Mouse (Mus musculus) gastrocnemius, postnatal 36 days (tissue): ENCODE measurements around the gene Apoc1. TPM values are rescaled to one million over a fixed set of nuclear protein-coding genes. Genes with fewer than 3 reads are reported as not detected.

Experiments
- DNase-seq, 2 experiments: peaks; one replicate each; pipeline ENCODE4 v3.0.0; 2022
- intact Hi-C: fragments of 180-260 bp; cut with DNase I; formaldehyde crosslinking; loops from one replicate; pipeline ENCODE4 v1.15.1; 2025
- total RNA-seq, 2 experiments: library from RNA; stranded (reverse); gene quantifications; 2 replicates each; pipeline ENCODE4 v1.2.3; 2021

Gene Apoc1
- total RNA-seq, 2 experiments from 2014 or later: 0.94 to 1.4 TPM

DNA sequence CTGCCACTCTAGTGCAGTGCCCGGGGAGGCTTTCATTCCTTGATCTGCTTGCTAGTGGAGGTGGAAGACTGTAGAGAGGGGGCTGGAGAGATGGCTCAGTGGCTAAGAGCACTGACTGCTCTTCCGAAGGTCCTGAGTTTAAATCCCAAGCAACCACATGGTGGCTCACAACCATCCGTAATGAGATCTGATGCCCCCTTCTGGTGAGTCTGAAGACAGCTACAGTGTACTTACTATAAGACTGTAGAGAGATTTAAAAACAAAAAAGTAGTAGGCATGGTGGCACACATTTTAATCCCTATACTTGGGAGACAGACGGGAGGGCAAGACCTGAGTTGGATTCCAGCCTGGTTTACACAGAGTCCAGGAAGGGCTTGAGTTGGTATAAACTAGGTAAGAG, 20.0 kb upstream of the Apoc1 start:
- intact Hi-C loops: loop anchor here (2.0 kb wide), 1 partner anchor 44 kb away; no protein-coding TSS in a partner anchor
- no peak for DNase-seq

DNA sequence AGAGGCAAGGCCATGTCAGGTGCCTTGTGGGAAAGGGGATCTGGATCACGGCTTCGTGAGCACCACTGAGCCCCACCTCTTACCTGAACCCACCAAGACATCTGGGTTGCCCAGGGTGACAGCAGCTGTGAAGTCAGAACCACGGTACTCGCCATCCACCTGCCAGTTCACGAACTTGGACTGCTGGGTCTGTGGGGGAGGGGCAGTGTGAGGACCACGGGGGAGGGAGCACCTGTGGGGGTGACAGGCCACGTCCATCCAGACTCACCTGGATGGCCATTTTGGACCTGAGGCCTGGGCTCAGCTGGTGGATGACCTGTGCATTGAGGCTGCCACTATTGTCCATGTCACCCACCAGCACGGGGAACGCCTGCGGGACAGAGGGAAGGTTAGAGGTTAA, 18.2 kb upstream of the Apoc1 start:
- DNase-seq: no peak
- intact Hi-C loops: no loop called here

DNA sequence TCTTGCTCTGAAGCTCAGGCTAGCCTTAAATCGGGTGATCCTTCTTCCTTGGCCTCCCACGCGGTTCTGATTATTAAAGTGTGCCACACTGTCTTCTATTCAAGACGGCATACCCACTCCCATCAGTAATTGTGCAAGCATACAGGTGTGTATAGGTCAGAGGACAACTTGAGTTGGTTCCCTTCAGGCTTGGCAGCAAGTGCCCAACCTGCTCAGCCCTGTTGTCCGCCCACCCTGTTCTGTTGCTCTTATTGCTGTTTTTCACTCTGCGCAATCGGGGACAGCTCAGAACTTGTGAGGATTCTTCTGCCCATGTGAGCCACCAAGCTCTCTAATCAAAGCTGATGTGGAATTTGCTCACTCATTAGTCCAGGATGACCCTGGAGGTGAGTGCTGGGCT, 12.8 kb upstream of the Apoc1 start:
- no peak for DNase-seq
- intact Hi-C loops: no loop called here

DNA sequence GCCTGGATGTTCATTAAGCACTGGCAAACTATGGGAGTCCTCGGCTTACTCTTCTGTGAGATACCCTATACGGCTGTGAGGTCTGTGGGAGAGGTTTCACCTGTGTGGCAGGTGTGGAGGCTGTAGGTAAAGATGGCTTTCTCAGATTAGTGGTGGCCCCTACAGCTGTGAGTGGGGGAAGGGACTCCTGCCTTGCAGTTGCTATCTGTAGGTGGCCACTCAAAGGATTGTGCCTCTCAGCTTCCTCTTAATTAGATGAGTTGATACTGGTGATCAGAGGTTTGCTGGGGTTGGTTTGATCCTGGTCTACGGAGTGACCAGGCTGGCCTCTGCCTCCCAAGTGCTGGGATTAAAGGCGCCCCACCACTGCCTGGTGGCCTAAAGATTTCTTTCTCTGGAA, 12.0 kb upstream of the Apoc1 start:
- no peak for DNase-seq
- intact Hi-C loops: no loop called here

DNA sequence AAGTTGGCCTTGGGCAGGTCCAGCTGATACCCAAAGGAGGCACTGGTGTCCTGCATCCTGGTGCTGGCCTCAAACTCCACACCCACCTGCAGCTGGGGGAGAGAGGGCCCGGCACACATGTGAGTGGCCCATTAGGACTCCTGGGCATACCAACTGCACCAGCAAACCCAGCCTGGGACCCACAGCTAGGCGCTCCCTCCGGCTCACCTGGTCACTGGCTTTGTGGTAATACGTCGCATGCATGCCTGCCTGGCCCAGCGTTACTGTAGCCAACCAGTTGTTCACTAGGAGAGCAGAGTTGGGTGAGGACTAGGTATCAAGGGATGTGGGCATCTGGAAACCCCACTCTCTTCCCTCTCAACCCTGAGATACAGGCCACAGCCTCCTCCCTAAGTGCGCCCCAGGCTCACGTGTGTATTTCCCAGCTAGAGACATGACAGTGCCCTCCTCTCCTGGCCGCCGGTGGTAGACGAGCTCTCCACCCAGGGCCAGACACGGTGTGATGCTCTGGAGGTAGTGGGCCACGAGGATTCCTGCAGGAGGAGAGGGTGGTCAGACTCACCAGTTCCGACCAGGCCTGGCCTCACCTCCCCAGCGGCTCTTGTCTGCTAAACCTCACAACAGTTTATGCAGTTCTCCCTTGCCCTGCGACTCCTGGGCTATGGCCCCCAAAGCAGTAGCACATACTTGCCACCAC, 10.5 kb upstream of the Apoc1 start:
- DNase-seq: no peak
- intact Hi-C loops: no loop called here

DNA sequence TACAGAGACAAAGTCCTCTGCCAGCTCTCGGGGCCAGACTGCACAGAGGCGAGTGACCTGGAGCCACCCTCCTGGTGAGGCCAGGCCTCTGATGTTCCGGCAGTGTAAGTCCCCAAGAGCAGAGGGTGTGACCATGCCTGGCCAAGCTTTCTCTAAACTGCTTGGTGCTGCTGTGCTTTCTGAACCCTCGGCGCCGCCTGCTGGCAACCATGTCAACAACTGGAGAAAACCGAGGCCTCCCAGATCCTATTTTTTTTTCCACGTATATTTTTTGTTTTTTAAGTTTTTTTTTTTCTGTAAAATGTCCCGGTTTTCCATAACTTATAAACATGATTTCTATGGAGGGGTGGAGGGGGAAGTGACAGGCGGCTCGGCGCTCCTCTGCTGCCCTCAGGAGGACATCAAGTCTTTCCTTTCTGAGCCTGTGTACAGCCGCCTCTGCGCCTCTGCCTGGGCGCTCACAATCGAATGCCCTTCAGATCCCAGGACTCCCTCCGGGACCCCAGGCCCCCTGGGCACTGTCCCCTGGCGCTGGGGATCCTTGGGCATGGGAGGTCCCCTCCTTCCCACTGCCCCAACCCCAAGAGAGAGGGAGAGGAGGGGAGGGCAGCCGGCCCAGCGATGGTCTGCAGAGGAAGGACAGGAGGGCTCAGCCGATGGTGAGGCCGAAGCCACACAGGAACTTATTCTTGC, 8.8 kb upstream of the Apoc1 start:
- DNase-seq: peak; percentile 66 to 68
- intact Hi-C loops: no loop called here

DNA sequence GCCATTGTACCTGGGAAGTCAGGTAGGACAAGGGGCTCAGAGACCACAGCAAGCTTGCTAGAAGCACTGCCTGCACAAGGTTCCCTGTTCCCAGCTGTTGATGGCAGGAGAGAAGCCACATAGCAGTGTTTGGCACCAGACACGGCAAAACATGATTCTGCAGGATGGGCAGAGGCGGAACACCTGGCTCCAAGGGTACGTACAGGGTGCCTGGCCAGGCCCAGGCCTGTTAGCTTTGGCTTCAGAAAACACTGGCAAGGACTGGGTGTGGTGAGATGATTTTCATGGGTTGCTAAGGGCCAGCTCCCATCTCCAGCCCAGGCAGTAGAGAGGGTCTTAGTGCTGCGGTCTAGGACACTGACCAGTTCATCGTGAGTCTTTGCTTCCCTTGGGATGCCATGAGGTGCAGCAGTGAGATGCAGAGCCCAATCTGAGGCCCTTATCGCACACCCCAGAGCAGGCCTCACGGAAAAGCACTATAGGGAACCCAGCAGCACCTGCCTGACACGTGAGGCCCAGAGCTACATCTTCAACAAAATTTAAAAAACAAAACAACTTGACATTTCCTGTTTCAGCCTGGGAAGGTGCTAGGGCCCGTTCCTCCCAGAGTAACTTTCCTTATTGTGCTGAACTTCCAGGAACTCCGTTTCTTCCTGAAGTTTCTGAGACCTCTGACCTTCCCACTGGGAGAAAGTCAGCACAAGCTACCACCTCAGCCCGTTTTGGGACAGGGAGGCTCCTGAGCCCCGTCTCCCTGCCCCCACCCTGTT, 8.0 kb upstream of the Apoc1 start:
- no peak for DNase-seq
- intact Hi-C loops: no loop called here

DNA sequence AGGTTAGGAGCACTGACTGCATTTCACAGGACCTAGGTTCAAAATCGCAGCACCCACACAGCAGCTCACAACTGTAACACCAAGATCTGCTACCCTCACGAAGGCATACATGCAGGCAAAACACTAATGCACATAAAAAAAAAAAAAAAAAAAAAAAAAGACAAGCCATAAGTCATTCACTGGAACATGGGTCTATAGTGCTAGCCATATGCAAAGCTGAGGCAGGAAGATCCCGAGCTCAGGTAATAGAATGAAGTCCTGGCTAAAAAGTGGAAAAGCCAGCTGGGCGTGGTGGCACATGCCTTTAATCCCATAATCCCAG, 7.3 kb upstream of the Apoc1 start:
- intact Hi-C loops: no loop called here
- DNase-seq: no peak

DNA sequence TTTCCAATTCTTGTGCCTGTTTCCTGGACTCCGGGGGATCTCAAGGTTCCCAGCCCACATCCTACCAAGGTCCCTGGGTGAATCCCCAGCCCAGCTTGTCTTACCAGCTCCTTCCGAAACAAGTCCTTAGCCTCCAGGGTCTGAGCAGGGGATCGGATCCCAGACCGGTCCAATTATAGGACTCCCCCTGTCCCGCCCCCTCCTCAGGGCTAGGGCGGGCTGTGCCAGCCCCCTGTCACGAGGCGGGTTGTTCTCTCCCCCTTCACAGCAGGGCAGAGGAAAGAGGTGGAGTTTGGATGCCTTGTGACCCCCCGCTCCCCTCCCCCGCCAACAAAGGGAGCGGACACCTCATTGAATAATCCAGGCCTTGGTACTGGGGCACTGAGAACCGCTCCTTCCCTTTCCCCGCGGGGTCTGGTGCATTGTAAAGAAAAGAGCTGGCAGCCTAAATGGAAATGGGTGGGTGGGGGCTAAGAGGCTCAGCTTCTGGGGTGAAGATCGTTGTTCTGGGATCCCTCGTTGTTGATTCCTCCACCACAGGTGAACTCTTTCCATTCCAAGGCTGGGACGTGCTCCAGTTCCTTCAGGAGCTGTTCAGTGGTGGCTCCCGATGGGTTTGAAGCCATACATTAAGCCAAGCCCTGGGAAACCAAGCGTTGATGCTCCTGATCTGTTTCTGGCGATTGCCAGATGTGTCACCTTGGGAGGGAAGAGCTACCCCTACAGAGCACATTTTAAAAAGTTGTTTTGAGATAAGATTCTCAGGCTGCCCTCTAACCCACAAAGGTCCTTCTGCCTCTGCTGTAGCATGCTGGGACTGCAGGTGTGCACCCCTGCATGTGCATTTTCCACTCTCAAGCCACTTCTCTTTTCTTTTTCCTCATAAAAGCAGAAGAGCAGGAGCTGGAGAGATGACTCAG, 6.7 kb upstream of the Apoc1 start, which contains the start of gene Apoe:
Gene Apoe, minus strand, starts transcription at position 282 of the 920 bp plus-strand sequence.
- DNase-seq: peak; percentile 40 to 41
- intact Hi-C loops: no loop called here

DNA sequence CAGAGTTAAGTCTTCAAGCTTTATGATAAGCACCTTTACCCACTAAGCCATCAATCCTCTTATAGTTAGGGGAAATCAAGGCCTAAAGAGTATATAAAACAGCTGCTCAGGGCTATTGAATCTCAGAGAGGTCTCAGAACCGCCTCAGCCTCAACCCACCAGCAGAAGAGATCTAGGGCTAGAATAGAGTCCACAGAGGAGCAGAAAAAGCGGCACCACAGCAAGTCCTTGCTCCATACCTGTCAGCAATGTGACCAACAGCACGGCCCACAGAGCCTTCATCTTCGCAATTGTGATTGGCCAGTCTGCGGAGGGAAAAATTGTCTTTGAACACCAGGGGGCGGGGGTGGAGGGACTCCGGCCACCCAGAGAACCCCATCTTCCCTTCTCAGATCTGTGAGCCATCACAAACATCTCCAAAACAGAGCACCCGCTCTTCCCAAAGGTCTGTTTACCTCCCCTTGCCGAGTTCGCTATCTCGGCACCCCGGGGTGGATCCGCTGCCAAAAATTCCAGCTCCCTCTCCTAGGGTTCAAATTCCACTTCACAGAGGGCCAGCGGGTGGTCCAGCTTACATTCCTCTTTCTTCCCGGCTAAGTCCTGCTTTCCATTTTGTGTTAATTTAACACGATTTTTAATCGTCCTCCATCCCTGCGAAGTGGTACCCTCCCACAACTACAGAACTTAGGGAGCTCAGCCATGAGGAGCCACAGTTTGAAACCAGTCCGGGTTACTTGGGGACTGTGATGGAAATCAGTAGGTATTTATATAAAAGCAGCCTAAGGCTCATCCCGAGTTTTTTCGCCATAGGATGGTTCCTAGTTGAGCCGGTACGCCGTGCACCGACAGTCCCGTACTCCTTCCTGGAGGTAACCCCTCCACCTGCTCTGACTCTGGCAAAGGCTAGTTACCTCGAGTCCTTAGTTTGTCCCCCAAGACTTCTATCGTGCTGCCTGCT, 5.8 kb upstream of the Apoc1 start:
- intact Hi-C loops: no loop called here
- no peak for DNase-seq

DNA sequence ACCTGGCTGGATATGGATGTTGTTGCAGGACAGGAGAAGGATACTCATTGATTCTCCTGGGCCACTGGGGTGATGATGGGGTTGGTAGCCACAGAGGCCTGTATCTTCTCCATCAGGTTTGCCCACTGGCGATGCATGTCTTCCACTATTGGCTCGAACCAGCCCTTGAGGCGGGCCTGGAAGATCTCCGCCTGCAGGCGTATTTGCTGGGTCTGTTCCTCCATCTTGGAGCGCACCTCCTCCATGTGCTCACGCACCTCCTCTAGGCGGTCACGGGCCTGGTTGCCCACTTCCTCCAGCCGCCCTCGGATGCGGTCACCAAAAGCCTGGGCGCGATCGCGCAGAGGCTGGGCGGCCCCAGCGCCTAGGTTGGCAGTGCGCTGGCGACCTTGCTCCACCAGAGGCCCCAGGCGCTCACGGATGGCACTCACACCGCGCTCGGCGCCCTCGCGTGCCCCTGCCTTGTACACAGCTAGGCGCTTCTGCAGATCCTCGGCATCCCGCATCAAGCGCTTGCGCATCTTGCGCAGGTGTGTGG, 3.9 kb upstream of the Apoc1 start:
- DNase-seq: no peak
- intact Hi-C loops: no loop called here

DNA sequence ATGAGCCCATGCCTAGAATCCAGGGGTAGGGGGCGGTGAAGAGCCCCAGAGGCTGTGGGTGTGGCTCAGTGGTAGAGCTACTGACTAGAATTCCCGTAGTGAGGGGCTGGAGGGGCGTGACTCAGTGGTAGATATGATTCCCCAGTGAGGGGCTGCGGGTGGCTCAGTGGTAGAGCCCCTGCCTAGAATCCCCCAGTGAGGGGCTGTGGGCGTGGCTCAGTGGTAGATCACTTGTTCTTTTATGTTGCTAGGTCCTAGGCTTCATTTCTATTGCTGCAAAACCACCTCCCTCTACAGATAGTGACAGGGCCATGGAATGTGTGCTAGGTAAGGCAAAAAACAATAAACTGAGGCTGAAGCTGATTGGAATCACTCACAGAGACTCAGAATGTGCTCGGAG, 3.4 kb upstream of the Apoc1 start:
- no peak for DNase-seq
- intact Hi-C loops: no loop called here

DNA sequence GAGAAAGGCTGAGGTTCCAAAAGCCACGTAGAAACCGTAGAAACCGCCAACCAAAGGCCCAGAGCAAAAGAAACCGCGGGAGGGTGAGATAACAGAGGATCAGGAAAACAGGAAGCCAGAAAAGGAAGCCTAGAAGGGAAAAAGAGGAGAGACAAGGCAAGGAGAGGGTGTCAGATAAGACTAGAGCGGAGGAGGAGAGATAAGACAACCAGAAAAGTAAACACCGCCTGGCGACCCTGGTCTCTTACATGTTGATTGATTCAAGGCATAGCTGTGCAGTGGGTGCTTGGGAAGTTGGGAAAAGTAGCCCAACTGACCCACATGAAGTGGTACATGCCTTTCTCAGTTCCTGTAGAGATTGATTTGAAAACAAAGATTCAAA, 2.7 kb upstream of the Apoc1 start:
- intact Hi-C loops: no loop called here
- DNase-seq: no peak

DNA sequence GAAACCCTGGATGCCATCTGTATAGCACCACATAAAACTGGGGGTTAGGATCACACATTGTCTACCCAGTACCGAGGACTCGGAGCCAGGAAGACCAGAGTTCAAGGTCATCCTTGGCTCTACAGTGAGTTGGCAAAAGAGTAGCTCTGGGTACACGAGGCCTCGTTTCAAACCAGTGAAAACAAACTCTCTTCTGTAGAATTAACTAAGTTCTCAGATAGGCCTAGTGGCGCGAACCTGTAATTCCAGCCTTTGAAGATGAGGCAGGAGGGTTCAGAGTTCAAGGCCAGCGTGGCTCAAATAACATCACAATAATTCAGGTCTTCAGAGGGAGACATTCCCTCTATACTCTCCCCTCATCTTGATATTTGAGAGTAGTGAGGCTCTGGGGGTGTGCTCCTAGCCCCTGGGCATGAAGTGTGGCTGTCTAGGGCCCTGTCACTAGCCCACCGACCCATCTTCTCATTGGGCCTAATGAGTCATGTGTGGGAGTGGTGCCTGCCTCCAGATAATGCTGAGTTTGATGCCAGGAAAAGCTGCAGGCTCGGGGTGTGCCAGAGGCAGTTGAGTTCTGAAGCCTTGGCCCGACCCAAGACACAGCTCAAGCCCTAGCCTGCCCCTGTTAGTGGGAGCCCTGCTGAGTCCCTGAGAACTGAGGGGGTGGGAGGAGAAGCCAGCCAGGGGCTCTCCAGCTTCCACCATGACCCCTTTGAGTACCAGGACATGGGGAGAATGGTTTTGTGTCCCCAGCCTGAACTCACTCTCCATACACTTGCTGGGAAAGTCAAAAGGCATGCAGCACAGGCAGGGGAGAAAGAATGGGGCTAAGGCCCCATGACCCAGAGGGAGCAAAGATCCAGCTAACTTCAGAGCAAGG, 2.1 kb upstream of the Apoc1 start:
- intact Hi-C loops: no loop called here
- no peak for DNase-seq

DNA sequence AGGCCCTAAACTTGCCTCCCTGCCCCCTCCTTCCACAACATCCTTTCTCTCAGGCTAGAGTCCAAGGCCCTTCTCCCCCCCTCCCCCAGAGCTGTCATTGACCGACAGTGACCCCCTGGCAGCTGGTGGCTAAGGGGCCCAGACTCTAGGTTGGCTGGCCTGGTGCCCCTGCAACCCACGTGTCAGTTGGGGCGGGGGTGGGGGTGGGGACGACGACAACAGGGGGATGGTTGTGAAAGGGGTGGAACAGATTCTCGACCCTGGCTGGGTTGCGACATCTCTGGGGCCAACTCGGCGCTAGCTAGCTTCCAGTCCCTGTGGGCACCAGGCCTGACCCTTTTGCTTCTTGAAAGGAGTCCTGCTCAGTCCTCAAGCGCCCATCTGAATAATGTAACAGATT, 961 bp upstream of the Apoc1 start:
- intact Hi-C loops: no loop called here
- DNase-seq: peak; percentile 37 to 38

DNA sequence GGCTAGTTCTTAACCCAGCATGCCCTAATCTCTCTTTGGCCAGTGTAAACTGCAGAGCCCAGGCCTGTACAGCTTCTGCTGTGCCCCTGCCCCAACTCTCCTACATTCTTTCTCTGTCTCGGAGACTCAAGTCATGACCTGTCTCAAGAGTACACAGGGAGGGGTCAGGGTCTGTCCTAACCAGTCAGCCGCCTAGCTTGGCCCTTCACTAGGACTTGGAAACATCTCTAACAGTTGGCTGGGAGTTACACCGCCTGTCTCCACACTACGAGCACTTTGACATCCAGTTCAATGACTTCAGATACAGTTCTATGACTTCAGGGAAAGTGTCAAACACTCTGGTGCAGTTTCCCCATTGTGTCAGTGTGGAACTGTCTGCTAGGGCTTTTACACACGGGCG, 1.0 kb downstream of the Apoc1 start:
- intact Hi-C loops: no loop called here
- DNase-seq: no peak

DNA sequence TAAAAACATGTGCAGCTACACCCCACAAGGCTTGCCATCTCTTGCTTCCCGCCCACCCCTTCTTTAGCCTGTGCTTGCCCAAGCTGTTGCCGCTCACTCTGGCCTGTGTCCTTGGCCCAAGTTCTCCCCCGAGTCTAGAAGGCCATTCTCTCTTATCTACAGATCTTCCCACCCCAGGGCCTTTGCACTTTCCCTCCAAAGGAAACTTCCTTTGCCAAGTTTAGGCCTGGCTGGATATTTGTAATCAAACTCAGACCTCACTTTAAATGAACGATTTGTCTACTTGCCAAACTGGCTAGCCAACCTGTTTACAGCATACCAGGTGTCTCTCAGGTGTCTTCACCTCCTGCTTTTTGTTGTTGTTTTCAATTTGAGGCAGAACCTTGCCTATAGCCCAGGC, 1.6 kb downstream of the Apoc1 start:
- intact Hi-C loops: no loop called here
- DNase-seq: no peak

DNA sequence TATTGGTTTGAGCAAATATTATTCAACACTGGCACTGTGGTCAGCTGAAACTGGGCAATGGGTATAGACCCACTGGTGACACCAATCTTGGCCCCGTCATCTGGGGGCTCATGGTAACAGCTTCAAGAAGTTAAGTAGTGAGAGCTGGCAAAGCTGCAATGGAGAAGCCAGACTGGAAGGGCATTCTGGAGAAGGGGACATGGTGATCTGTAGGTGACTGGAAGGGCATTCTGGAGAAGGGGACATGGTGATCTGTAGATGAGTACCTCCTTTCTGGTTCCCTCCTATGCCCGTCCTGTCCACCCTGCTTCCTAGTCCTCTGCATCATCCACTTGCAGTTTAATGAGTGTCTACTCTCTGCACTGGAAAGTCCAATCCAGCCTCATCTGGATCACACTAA, 3.8 kb downstream of the Apoc1 start:
- no peak for DNase-seq
- intact Hi-C loops: no loop called here
